Mouse (Mus musculus) hindbrain, embryonic 10.5 days (tissue): ENCODE results near the gene Tmem183a. TPM values are rescaled to one million over a fixed set of nuclear protein-coding genes. Genes with fewer than 3 reads are reported as not detected.

Experiments used
- DNase-seq: peaks from one replicate; pipeline ENCODE4 v3.0.0-alpha.2; 2017; ENCODE audit warnings: low spot score
- H3K27ac ChIP-seq: fragments of 300-500 bp; sonication (generic); 2 replicates; pipeline ENCODE4 v1.5.1; 2016; ENCODE audit warnings: mild to moderate bottlenecking, moderate library complexity
- H3K27me3 ChIP-seq: fragments of 300-500 bp; sonication (generic); 2 replicates; pipeline ENCODE4 v1.6.1; 2016; ENCODE audit warnings: mild to moderate bottlenecking; ENCODE audit not compliant: poor library complexity, insufficient read depth, severe bottlenecking
- H3K36me3 ChIP-seq: fragments of 300-500 bp; sonication (generic); 2 replicates; pipeline ENCODE4 v1.6.1; 2016; ENCODE audit warnings: mild to moderate bottlenecking, moderate library complexity
- H3K4me1 ChIP-seq: fragments of 300-500 bp; sonication (generic); replicated peaks from 2 replicates; pipeline ENCODE4 v1.6.1; 2016; ENCODE audit warnings: mild to moderate bottlenecking
- H3K4me3 ChIP-seq: fragments of 300-500 bp; sonication (generic); 2 replicates; pipeline ENCODE4 v1.5.1; 2016; ENCODE audit warnings: mild to moderate bottlenecking, moderate library complexity
- H3K9me3 ChIP-seq: fragments of 300-500 bp; sonication (generic); 2 replicates; pipeline ENCODE4 v1.6.1; 2016; ENCODE audit warnings: mild to moderate bottlenecking, moderate library complexity
- WGBS: fragments of 180-500 bp; shearing (Covaris S2); methylation state at CpG from one replicate; pipeline ENCODE4 v1.1.7; 2016; 5-methylcytosine and 5-hydroxymethylcytosine counted together
- polyA plus RNA-seq: library from polyadenylated mRNA; unstranded; fragments of >200 nt; fragmentation: Nextera tagmentation; extraction: Ambion mirVana; gene quantifications from 2 replicates; pipeline ENCODE4 v1.2.1, GENCODE M21; 2016

The Tmem183a gene
- polyA plus RNA-seq, result 108 and 132 TPM in 2 replicates

DNA sequence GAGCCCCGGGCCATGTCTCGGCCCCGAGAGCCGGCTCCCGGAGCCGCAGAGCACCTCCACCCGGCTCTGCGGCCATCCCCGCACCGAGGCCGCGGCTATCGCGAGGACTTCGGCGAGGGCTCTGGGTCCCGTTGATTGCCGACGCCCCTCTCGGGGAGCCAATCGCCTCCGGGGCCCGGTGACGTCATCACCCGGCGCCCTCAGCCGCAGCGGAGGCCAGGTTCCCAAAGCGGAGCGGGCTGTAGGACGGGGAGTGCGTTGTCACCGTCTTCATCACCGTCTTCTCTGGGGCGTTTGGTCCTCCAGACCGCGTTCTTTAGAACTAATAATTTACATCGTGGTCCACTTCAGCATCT is at the start of gene Tmem183a:
Tmem183a (minus strand) TSS at position 123 of the 356 bp plus-strand sequence.
- H3K4me3 ChIP-seq, result peak within 1 kb of the TSS; percentile 95
- WGBS, result under 1% methylated on average over 38 of the region's 38 CpGs
- H3K36me3 ChIP-seq, result peaks cover 38% of the 10 kb centered on the region
- no peaks in the 10 kb centered on the region for H3K9me3 ChIP-seq
- peak within 1 kb of the TSS; percentile 96 for H3K27ac ChIP-seq
- H3K4me1 ChIP-seq, result peaks cover 16% of the 10 kb centered on the region
- DNase-seq, result peak; percentile 96
- H3K27me3 ChIP-seq, result no peaks in the 10 kb centered on the region

DNA sequence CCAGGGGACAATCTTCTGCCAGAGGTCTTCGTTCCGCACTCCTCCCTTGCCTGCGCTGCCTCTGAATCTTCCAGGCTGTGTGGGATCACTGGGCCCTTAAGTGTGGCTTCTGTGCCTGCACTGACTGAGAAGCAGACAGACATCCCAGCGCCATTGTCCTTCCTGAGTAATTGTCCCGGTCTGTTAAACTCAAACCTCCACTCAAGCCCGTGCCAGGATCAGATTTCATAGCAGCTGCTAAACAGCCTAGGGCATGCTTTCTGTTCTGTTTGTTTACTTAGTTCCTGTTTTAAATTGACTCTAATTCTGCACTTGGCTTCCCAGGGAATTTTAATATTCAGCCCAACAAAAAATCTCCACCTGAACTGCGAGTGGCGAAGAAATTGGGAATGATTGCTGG is 46.3 kb upstream of the Tmem183a start:
- H3K9me3 ChIP-seq, result no peaks in the 10 kb centered on the region
- peaks cover 46% of the 10 kb centered on the region for H3K36me3 ChIP-seq
- DNase-seq, result no peak
- H3K27me3 ChIP-seq, result no peaks in the 10 kb centered on the region
- H3K4me3 ChIP-seq, result no peak overlapping the region
- 72% methylated on average over 8 of the region's 8 CpGs for WGBS
- peaks cover 26% of the 10 kb centered on the region for H3K4me1 ChIP-seq
- 0 out of 2 replicates have a peak overlapping the region, but pooled peaks have one; percentile 3 for H3K27ac ChIP-seq

- H3K4me3 ChIP-seq, result peak overlapping the region; percentile 81
- H3K36me3 ChIP-seq, result peaks cover 40% of the 10 kb centered on the region
- 38% methylated on average over 8 of the region's 8 CpGs for WGBS
- H3K9me3 ChIP-seq, result no peaks in the 10 kb centered on the region
- DNase-seq, result no peak
- H3K27ac ChIP-seq, result peak overlapping the region; percentile 87
- H3K4me1 ChIP-seq, result peaks cover 26% of the 10 kb centered on the region
- no peaks in the 10 kb centered on the region for H3K27me3 ChIP-seq
Measured at GRCm38 (mm10) chr1:134406414-134406771, 44.6 kb upstream of the Tmem183a start.

GRCm38 (mm10) chr1:134405509-134406413 is 44.0 kb upstream of the Tmem183a start, which contains the start of gene Cyb5r1:
Cyb5r1 (plus strand) TSS chr1:134405559.
- Histone ChIP-seq H3K4me1 (peaks cover 26% of the 10 kb centered on the region), H3K36me3 (peaks cover 34% of the 10 kb centered on the region), H3K27ac (peak within 1 kb of the TSS; percentile 87), H3K27me3 (no peaks in the 10 kb centered on the region), H3K4me3 (peak within 1 kb of the TSS; percentile 81), H3K9me3 (no peaks in the 10 kb centered on the region)
- DNase-seq, result peak; percentile 87
- 2% methylated on average over 43 of the region's 43 CpGs for WGBS

DNA sequence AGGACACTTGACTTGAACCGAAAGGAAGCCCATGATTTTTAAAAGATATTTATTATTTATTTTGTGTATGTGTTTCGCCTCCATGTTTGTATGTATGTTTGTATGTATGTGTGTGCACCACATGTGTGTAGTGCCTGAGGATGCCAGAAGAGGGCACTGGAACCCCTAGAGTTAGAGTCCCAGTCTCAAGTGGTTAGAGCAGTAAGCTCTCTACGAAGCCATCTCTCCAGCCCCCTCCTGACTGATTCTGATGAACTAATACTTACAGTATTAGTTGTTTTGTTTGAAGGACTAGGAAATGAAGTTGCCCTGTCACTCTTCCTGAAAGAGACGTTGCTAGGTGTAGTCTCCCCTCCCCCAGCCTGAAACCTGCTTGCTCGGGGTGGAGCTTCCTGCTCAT is 38.0 kb upstream of the Tmem183a start:
- Histone ChIP-seq H3K9me3 (no peaks in the 10 kb centered on the region), H3K36me3 (no peaks in the 10 kb centered on the region), H3K4me1 (no peaks in the 10 kb centered on the region), H3K4me3 (no peak overlapping the region), H3K27me3 (no peaks in the 10 kb centered on the region), H3K27ac (no peak overlapping the region)
- no peak for DNase-seq
- 59% methylated on average over 5 of the region's 5 CpGs for WGBS

DNA sequence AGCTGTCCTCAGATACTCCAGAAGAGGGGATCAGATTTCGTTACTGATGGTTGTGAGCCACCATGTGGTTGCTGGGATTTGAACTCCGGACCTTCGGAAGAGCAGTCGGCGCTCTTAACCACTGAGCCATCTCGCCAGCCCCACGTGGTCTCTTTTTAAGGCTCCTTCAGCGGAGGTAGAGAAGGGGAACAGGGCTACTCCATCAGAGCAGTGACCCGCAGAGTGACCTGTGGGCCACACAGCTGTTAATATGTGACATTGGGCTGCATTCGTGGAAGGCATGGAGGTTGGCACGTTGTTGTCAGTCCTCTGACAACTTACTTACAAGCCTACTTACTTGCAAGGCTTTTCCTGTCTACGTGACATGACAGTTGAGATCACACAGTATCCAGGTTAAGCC is 36.4 kb upstream of the Tmem183a start:
- no peaks in the 10 kb centered on the region for H3K36me3 ChIP-seq
- 91% methylated on average over 12 of the region's 12 CpGs for WGBS
- H3K9me3 ChIP-seq, result no peaks in the 10 kb centered on the region
- no peak overlapping the region for H3K27ac ChIP-seq
- no peak overlapping the region for H3K4me3 ChIP-seq
- no peak for DNase-seq
- H3K4me1 ChIP-seq, result no peaks in the 10 kb centered on the region
- H3K27me3 ChIP-seq, result no peaks in the 10 kb centered on the region

DNA sequence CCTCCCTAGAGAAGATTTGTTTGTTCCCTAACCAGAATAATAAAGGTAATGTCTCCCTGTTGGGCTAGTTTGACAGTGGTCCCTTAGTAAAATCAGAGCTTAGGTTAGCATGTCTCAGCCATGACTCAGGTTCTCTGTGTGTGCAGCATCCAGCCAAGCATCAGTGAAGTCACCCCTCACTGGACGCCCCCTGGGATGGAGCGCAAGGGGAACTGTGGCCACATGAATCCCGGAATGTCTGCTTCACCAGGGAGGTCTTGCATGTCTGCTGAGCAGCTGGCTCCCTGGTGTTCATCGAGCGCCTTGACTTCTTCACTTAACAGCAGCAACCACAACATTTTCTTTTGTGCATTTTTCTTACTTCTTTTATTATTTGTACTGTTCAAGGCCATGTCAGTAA is 32.0 kb upstream of the Tmem183a start:
- no peak overlapping the region for H3K4me3 ChIP-seq
- H3K36me3 ChIP-seq, result no peaks in the 10 kb centered on the region
- no peak for DNase-seq
- H3K4me1 ChIP-seq, result no peaks in the 10 kb centered on the region
- 0 out of 2 replicates have a peak, but pooled peaks cover 4% of the 10 kb centered on the region for H3K27me3 ChIP-seq
- 56% methylated on average over 5 of the region's 5 CpGs for WGBS
- no peaks in the 10 kb centered on the region for H3K9me3 ChIP-seq
- H3K27ac ChIP-seq, result no peak overlapping the region

DNA sequence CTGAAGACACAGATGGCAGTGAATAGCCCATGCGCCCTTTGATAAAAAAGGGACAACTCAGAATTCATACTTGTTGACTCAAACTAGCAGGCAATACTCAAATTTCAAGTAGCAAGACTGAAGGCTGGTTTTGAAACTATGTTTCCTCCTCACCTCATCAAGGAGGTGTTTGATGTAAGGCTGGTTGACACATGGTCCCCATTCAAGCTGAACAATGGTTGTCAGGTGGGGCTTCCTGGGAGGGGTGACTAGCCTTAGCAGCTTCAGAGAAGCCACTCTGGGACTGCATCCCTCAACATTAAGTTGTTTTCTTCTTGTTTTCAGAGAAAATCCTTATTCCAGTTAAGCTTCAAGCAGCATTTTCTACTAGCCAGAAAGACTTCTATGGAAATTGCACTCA is 23.9 kb upstream of the Tmem183a start, which contains the start of gene 4933406M09Rik:
4933406M09Rik (plus strand) TSS at position 275 of the 400 bp plus-strand sequence.
- WGBS, result 95% methylated on average over 1 of the region's 1 CpGs
- Histone ChIP-seq H3K27me3 (0 out of 2 replicates have a peak, but pooled peaks cover 4% of the 10 kb centered on the region), H3K27ac (no peak within 1 kb of the TSS), H3K9me3 (peaks cover 3% of the 10 kb centered on the region; the same call in 1 of the 2 replicates), H3K4me1 (peaks cover 12% of the 10 kb centered on the region; the same call in 1 of the 2 replicates), H3K36me3 (no peaks in the 10 kb centered on the region), H3K4me3 (no peak within 1 kb of the TSS)
- DNase-seq, result no peak

DNA sequence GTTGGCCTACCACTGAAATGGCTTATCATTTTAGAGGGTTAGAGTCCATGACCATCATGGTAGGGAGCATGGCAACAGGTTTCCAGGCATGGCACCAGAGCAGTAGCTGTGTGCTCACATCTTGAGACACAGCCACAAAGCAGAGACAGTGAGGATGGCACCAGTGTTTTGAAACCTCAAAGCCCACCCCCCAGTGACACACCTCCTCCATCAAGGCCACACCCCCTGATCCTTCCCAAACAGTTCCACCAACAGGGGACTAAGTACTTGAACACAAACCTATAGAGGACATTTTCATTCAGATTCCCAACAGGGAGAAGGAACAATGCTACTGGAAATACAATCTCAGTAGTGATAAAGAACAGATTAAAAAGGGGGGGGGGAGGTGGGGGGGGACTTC is 23.4 kb upstream of the Tmem183a start:
- Histone ChIP-seq H3K4me1 (peaks cover 12% of the 10 kb centered on the region; the same call in 1 of the 2 replicates), H3K27ac (no peak overlapping the region), H3K9me3 (peaks cover 3% of the 10 kb centered on the region; the same call in 1 of the 2 replicates), H3K36me3 (no peaks in the 10 kb centered on the region), H3K27me3 (0 out of 2 replicates have a peak, but pooled peaks cover 4% of the 10 kb centered on the region), H3K4me3 (no peak overlapping the region)
- DNase-seq, result no peak

GRCm38 (mm10) chr1:134384581-134384980 is 22.8 kb upstream of the Tmem183a start:
- Histone ChIP-seq H3K9me3 (peaks cover 3% of the 10 kb centered on the region; the same call in 1 of the 2 replicates), H3K27ac (no peak overlapping the region), H3K4me1 (peaks cover 12% of the 10 kb centered on the region; the same call in 1 of the 2 replicates), H3K27me3 (0 out of 2 replicates have a peak, but pooled peaks cover 2% of the 10 kb centered on the region), H3K36me3 (no peaks in the 10 kb centered on the region), H3K4me3 (no peak overlapping the region)
- DNase-seq, result no peak
- WGBS, result 81% methylated on average over 4 of the region's 4 CpGs

- WGBS, result 12% methylated on average over 19 of the region's 19 CpGs
- DNase-seq, result peak; percentile 12
Measured at GRCm38 (mm10) chr1:134381795-134382625, 20.2 kb upstream of the Tmem183a start.

GRCm38 (mm10) chr1:134381051-134381450 is 19.3 kb upstream of the Tmem183a start:
- H3K4me3 ChIP-seq, result no peak overlapping the region
- no peaks in the 10 kb centered on the region for H3K27me3 ChIP-seq
- no peak for DNase-seq
- 88% methylated on average over 2 of the region's 2 CpGs for WGBS
- peaks cover 3% of the 10 kb centered on the region; the same call in 1 of the 2 replicates for H3K9me3 ChIP-seq
- no peaks in the 10 kb centered on the region for H3K36me3 ChIP-seq
- no peak overlapping the region for H3K27ac ChIP-seq
- H3K4me1 ChIP-seq, result peaks cover 12% of the 10 kb centered on the region; the same call in 1 of the 2 replicates

More at GRCm38 (mm10) chr1:134381795-134382625, 20.2 kb upstream of the Tmem183a start:
- Histone ChIP-seq H3K36me3 (no peaks in the 10 kb centered on the region), H3K9me3 (peaks cover 3% of the 10 kb centered on the region; the same call in 1 of the 2 replicates), H3K27ac (peak overlapping the region; percentile 35; the same call in 1 of the 2 replicates), H3K4me1 (peaks cover 12% of the 10 kb centered on the region; the same call in 1 of the 2 replicates), H3K27me3 (no peaks in the 10 kb centered on the region), H3K4me3 (peak overlapping the region; percentile 43)
